Mouse (Mus musculus): ENCODE measurements around the gene Spag9. TPM values are rescaled to one million over a fixed set of nuclear protein-coding genes. Genes with fewer than 3 reads are reported as not detected.

The Spag9 gene
- polyA plus RNA-seq, 1 experiment, result 19.1 TPM

GRCm38 (mm10) chr11:93968005-93968847, 27.7 kb upstream of the Spag9 start, which contains the start of the genes Gm20390 and Nme1:
Gene Gm20390 (minus strand): TSS chr11:93968293.
Gene Nme1 (minus strand): TSS chr11:93968521.
- TF ChIP-seq POLR2A (IDR thresholded peaks at IDR 0.05; ENCODE audit: low read depth, low read length) (no peak), CTCF (conservative IDR thresholded peaks at IDR 0.05; ENCODE audit: insufficient read depth, insufficient read length, low read depth, low read length) (peak; percentile 91)
- Histone ChIP-seq H3K27me3 (replicated peaks; ENCODE audit: control insufficient read depth, insufficient read depth, low read length) (no peaks in the 10 kb centered on the region), H3K27ac (ENCODE audit: insufficient read depth, low read depth, low read length) (peak within 1 kb of the TSS; percentile 48), H3K36me3 (ENCODE audit: control insufficient read depth, insufficient read depth, low read length) (peaks cover 2% of the 10 kb centered on the region; the same call in 1 of the 2 replicates), H3K4me3 (ENCODE audit: insufficient read depth, low read depth, low read length) (peak within 1 kb of the TSS; percentile 82), H3K4me1 (ENCODE audit: control insufficient read depth, insufficient read depth, low read length) (peaks cover 3% of the 10 kb centered on the region; the same call in 1 of the 2 replicates)
- DNase-seq, result peak; percentile 99
- under 1% methylated on average over 40 of the region's 40 CpGs for WGBS

GRCm38 (mm10) chr11:93968848-93969128, 27.1 kb upstream of the Spag9 start:
- TF ChIP-seq POLR2A (IDR thresholded peaks at IDR 0.05; ENCODE audit: low read depth, low read length) (no peak), CTCF (conservative IDR thresholded peaks at IDR 0.05; ENCODE audit: insufficient read depth, insufficient read length, low read depth, low read length) (no peak)

DNA sequence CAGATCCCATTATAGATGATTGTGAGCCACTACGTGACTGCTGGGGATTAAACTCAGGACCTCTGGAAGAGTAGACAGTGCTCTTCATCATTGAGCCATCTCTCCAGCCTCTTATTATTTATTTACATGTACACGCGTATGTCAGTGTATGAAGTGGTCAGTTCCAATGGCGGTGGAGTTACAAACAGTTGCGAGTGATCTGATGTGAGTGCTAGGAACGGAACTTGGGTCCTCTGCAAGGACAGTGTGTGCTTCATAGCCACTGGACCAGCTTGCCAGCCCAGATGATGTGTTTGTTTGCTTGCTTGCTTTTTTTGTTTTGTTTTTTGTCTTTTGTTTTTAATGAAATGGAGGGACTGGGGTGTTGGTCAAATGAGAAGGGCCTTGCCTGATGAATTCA, 26.7 kb upstream of the Spag9 start:
- H3K4me1 ChIP-seq (ENCODE audit: control insufficient read depth, insufficient read depth, low read length), result peaks cover 3% of the 10 kb centered on the region; the same call in 1 of the 2 replicates
- H3K27me3 ChIP-seq (replicated peaks; ENCODE audit: control insufficient read depth, insufficient read depth, low read length), result no peaks in the 10 kb centered on the region
- H3K27ac ChIP-seq (ENCODE audit: insufficient read depth, low read depth, low read length), result 0 out of 2 replicates have a peak overlapping the region, but pooled peaks have one; percentile 34
- WGBS, result 94% methylated on average over 6 of the region's 6 CpGs
- H3K36me3 ChIP-seq (ENCODE audit: control insufficient read depth, insufficient read depth, low read length), result peaks cover 2% of the 10 kb centered on the region; the same call in 1 of the 2 replicates
- no peak for DNase-seq
- H3K4me3 ChIP-seq (ENCODE audit: insufficient read depth, low read depth, low read length), result no peak overlapping the region
- no peak for TF ChIP-seq CTCF (conservative IDR thresholded peaks at IDR 0.05; ENCODE audit: insufficient read depth, insufficient read length, low read depth, low read length)
- no peak for TF ChIP-seq POLR2A (IDR thresholded peaks at IDR 0.05; ENCODE audit: low read depth, low read length)

More at GRCm38 (mm10) chr11:93968848-93969128, 27.1 kb upstream of the Spag9 start:
- H3K4me3 ChIP-seq (ENCODE audit: insufficient read depth, low read depth, low read length), result no peak overlapping the region
- H3K4me1 ChIP-seq (ENCODE audit: control insufficient read depth, insufficient read depth, low read length), result peaks cover 3% of the 10 kb centered on the region; the same call in 1 of the 2 replicates
- WGBS, result 38% methylated on average over 6 of the region's 6 CpGs
- DNase-seq, result no peak
- peak overlapping the region; percentile 34; the same call in 1 of the 2 replicates for H3K27ac ChIP-seq (ENCODE audit: insufficient read depth, low read depth, low read length)
- H3K27me3 ChIP-seq (replicated peaks; ENCODE audit: control insufficient read depth, insufficient read depth, low read length), result no peaks in the 10 kb centered on the region
- H3K36me3 ChIP-seq (ENCODE audit: control insufficient read depth, insufficient read depth, low read length), result peaks cover 2% of the 10 kb centered on the region; the same call in 1 of the 2 replicates

GRCm38 (mm10) chr11:93969799-93970198, 26.1 kb upstream of the Spag9 start:
- no peak for DNase-seq
- WGBS, result 72% methylated on average over 1 of the region's 1 CpGs
- no peaks in the 10 kb centered on the region for H3K27me3 ChIP-seq (replicated peaks; ENCODE audit: control insufficient read depth, insufficient read depth, low read length)
- H3K4me1 ChIP-seq (ENCODE audit: control insufficient read depth, insufficient read depth, low read length), result peaks cover 3% of the 10 kb centered on the region; the same call in 1 of the 2 replicates
- TF ChIP-seq POLR2A (IDR thresholded peaks at IDR 0.05; ENCODE audit: low read depth, low read length) (no peak), CTCF (conservative IDR thresholded peaks at IDR 0.05; ENCODE audit: insufficient read depth, insufficient read length, low read depth, low read length) (no peak)
- H3K36me3 ChIP-seq (ENCODE audit: control insufficient read depth, insufficient read depth, low read length), result peaks cover 2% of the 10 kb centered on the region; the same call in 1 of the 2 replicates
- no peak overlapping the region for H3K27ac ChIP-seq (ENCODE audit: insufficient read depth, low read depth, low read length)
- no peak overlapping the region for H3K4me3 ChIP-seq (ENCODE audit: insufficient read depth, low read depth, low read length)

GRCm38 (mm10) chr11:93972951-93973350, 22.9 kb upstream of the Spag9 start:
- Histone ChIP-seq H3K27ac (ENCODE audit: insufficient read depth, low read depth, low read length) (no peak overlapping the region), H3K27me3 (replicated peaks; ENCODE audit: control insufficient read depth, insufficient read depth, low read length) (no peaks in the 10 kb centered on the region), H3K4me3 (ENCODE audit: insufficient read depth, low read depth, low read length) (no peak overlapping the region), H3K36me3 (ENCODE audit: control insufficient read depth, insufficient read depth, low read length) (no peaks in the 10 kb centered on the region), H3K4me1 (ENCODE audit: control insufficient read depth, insufficient read depth, low read length) (no peaks in the 10 kb centered on the region)
- TF ChIP-seq POLR2A (IDR thresholded peaks at IDR 0.05; ENCODE audit: low read depth, low read length) (no peak), CTCF (conservative IDR thresholded peaks at IDR 0.05; ENCODE audit: insufficient read depth, insufficient read length, low read depth, low read length) (no peak)
- 87% methylated on average over 5 of the region's 5 CpGs for WGBS
- no peak for DNase-seq

GRCm38 (mm10) chr11:93979502-93980049, 16.3 kb upstream of the Spag9 start:
- Histone ChIP-seq H3K27ac (ENCODE audit: insufficient read depth, low read depth, low read length) (no peak overlapping the region), H3K4me1 (ENCODE audit: control insufficient read depth, insufficient read depth, low read length) (no peaks in the 10 kb centered on the region; the same call in 1 of the 2 replicates), H3K36me3 (ENCODE audit: control insufficient read depth, insufficient read depth, low read length) (no peaks in the 10 kb centered on the region), H3K27me3 (replicated peaks; ENCODE audit: control insufficient read depth, insufficient read depth, low read length) (no peaks in the 10 kb centered on the region), H3K4me3 (ENCODE audit: insufficient read depth, low read depth, low read length) (no peak overlapping the region)
- 21% methylated on average over 6 of the region's 6 CpGs for WGBS
- TF ChIP-seq POLR2A (IDR thresholded peaks at IDR 0.05; ENCODE audit: low read depth, low read length) (no peak), CTCF (conservative IDR thresholded peaks at IDR 0.05; ENCODE audit: insufficient read depth, insufficient read length, low read depth, low read length) (no peak)
- DNase-seq, result peak; percentile 67

GRCm38 (mm10) chr11:93984619-93985018, 11.3 kb upstream of the Spag9 start:
- no peaks in the 10 kb centered on the region for H3K27me3 ChIP-seq (replicated peaks; ENCODE audit: control insufficient read depth, insufficient read depth, low read length)
- peaks cover 16% of the 10 kb centered on the region for H3K4me1 ChIP-seq (ENCODE audit: control insufficient read depth, insufficient read depth, low read length)
- H3K4me3 ChIP-seq (ENCODE audit: insufficient read depth, low read depth, low read length), result no peak overlapping the region
- no peaks in the 10 kb centered on the region for H3K36me3 ChIP-seq (ENCODE audit: control insufficient read depth, insufficient read depth, low read length)
- whole genome bisulfite sequencing, result 92% methylated on average over 3 of the region's 3 CpGs
- DNase-seq, result no peak
- TF ChIP-seq CTCF (conservative IDR thresholded peaks at IDR 0.05; ENCODE audit: insufficient read depth, insufficient read length, low read depth, low read length) (no peak), POLR2A (IDR thresholded peaks at IDR 0.05; ENCODE audit: low read depth, low read length) (no peak)
- no peak overlapping the region for H3K27ac ChIP-seq (ENCODE audit: insufficient read depth, low read depth, low read length)

Data from kidney, adult 2 months (tissue).